Mouse (Mus musculus): ENCODE measurements at regions not wholly inside any gene's neighbourhood (a gene's known extent, or its start where the extent isn't known, plus 50 kb on each side); places are given as distances from the start of the nearest gene placed in this dataset.

DNA sequence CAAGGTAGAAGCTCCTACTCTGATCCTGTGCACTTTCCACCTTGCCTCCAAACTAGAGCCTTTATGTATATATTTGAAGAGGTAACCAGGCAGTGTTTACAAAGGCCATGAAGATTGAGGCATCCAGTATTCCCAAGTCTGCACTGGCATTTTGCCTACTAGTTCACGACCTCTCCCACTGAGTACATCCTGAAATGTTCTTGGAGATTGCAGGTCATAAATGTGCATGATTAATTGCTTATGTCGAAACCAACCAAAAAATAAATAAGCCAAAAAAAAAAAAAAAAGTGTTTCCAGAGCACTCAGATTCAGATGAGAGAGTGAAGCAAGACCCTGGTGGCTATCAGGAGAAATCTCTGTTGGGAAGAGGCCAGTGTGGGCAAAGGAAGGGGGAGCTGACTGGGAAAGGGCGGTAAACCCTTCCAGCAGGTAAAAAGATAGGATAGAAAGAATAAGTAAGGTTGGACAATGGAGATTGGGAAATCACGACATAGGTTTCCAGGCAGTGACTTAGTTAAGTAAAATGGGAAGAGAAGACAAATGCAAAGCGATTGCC, 133.6 kb upstream of the Nrip1 start:
- TF ChIP-seq CTCF (IDR thresholded peaks at IDR 0.05; ENCODE audit: low read depth): no peak
- no peak for TF ChIP-seq EP300 (IDR thresholded peaks at IDR 0.05; ENCODE audit: low read depth)

All from heart, postnatal 0 days (tissue).